Mouse (Mus musculus) ovary, postnatal 36 days (tissue): ENCODE results near the gene Nfat5.

ENCODE experiments used
- DNase-seq: peaks from one replicate; pipeline ENCODE4 v3.0.0; 2022; ENCODE audit warnings: low spot score, mixed read lengths

Gene Nfat5

DNA sequence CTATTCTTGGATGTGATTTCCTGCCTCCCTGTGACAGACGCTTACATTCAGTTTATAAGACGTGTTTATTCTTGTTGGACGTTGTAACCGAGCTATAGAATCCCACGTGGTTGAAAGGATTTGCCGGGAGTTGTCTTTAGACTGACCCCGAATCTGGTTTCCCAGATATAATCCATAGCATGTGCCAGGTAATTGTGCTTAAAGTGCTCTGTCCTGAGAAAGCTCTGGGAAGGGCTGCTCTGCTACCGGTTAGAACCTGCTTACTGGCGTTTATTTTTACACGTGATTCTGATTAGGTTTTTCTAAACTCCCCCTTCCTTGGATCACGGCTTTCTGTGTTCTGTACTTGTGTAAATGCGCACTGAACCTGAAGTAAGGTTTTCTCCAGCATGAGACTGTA lies 104.4 kb downstream of the Nfat5 start:
- DNase-seq = no peak

DNA sequence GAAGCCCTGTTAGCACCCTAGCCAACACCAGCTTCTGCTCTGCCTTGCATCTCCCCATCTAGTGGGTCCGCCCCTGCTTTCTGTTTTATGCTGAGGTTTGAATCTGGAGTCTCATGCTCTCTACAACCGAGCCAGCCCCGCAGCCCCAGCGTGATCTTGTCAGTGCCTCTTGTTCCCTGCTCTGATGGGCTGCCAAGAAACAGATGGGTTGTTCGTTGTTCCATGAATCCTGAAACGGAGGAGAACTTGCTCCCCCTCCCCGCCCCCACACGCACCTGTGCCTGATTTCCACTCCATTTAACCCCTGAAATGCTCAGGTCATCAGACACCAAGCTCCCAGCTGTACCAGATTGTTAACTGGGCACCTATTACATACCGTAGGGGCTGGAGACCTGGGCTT lies 106.2 kb downstream of the Nfat5 start:
- no peak for DNase-seq

DNA sequence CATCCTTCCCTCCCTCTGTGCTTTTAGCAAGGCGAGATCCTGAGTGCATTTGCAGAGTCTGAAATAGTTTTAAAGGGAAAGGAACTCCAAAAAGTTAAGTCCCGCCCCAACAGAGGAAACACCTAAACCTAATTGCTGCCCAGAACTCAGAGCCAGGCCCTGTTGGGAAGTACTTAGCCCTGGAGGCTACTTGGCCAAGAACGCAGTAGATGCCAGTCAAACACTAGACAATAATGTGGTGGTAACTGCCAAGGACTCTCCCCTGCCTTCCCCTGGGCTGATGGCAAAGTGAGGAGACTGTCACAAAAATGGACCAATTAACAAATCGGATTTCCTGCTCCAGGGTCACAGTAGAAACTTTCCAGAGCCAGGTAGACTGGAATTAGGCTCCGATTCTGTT lies 108.6 kb downstream of the Nfat5 start:
- no peak for DNase-seq

DNA sequence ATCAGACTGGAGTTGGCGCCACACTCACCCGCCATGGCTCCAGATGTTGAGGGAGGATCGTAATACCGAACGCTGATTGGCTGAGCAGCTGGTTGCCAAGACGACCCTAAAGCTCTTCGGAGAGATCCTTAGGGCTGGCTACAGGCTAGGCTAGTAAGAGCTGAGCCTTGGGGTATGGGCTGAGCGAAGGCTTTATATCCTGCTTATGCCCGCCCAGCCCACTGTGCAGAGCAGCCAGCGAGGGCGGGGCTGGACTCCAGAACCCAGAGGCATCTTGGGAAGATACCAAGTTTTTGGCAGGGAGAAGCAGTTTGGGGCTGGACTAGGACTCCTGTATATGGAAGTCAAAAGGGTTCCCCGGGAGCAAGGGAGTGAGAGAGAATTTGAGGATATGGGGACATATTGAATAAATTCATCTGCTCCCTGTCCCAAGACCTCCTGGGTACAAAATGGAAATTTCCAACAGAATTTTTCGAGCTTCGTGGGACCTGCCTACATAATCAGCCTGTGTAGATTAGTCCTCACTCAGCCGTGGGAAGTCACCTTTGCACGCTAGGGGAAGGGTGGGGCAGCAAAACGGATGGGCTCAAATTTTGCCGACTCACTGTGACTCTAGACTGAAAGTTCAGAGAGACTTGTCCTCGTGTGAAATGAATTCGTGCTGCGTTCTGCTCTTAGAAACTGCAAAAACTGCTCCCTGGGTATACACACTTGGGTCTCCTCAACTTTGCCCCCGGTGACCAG lies 109.9 kb downstream of the Nfat5 start, which contains the start of gene Nqo1:
TSS of gene Nqo1 (minus strand) at position 169 of the 744 bp plus-strand sequence.
- peak; percentile 75 for DNase-seq

- DNase-seq = no peak
These were observed 110.8 kb downstream of the Nfat5 start for GRCm38 (mm10) chr8:107404057-107404456.

- no peak for DNase-seq
These were observed 112.7 kb downstream of the Nfat5 start for GRCm38 (mm10) chr8:107405935-107406334.

DNA sequence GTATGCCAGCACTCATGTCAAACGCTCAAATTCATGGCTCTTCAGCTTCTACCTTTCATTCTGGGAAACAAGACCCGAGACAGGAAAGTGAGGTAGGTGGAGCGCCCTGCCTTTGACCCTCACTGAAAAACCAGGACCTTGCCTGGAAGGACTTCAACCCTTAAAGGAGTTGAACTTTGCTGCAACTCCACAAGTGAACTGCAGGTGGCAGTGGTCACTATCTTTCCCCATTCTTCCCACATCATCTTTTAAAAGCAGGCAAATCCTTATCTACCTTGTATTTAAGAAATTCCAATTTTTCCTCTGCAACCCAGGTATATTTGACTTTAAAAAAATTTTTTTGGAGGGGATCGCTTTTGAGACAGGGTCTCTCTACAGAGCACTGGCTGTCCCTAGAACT lies 118.1 kb downstream of the Nfat5 start:
- DNase-seq = no peak

GRCm38 (mm10) chr8:107412552-107412951 lies 119.3 kb downstream of the Nfat5 start:
- no peak for DNase-seq

- no peak for DNase-seq
These were observed 120.6 kb downstream of the Nfat5 start for GRCm38 (mm10) chr8:107413881-107414280.

DNA sequence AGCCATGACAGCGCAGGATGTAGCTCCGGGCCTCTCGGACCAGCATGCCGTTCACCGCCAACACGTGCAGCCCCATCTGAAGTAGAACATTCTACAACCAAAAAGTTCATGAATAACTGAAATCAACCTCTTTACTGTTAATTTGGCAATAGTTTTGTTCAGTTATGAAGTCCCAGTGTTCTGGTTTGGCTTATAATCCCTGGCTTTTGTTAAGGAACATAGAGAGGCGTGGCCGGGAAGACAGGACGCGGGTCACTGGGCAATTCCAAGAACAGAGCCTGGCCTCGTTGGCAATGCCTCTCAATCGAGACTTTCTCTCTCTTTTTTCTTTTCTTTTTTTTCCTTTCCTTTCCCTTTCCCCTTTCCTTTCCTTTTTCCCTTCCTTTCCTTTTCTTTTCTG lies 123.7 kb downstream of the Nfat5 start:
- DNase-seq = no peak

- no peak for DNase-seq
These were observed 130.9 kb downstream of the Nfat5 start for GRCm38 (mm10) chr8:107424176-107424575.

GRCm38 (mm10) chr8:107424597-107425229 lies 131.4 kb downstream of the Nfat5 start, which contains the start of gene Nob1:
Gene Nob1 (minus strand): TSS chr8:107425051.
- peak; percentile 96 for DNase-seq

DNA sequence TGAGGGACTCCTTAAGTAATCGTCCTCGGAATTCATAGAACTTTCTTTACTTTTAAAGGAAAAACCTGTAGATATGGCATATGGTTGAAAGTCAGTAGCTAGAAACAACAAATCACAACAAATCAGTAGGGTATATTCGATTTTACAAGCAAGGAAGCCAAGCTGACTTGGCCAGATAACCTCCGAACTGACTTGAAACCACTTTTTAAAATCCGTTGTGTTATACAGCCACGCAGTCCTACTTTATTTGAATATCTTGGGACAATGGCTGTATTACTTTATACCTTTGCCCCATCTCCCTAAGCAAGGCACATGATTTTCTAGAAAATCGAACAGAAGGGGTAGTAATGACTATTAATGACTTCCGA lies 131.9 kb downstream of the Nfat5 start:
- no peak for DNase-seq
